Mouse (Mus musculus) midbrain, embryonic 14.5 days (tissue): ENCODE data around the gene Tgds. TPM values are rescaled to one million over a fixed set of nuclear protein-coding genes. Genes with fewer than 3 reads are reported as not detected.
A peak's percentile ranks its signal among the peaks of the same experiment; 100 is the strongest.

ENCODE experiments used
- ATAC-seq: fragments of 200-750 bp; cut with Nextera tagmentation; 2 replicates; pipeline ENCODE4 v1.8.0; 2017; ENCODE audit warnings: moderate number of reproducible peaks, moderate library complexity; ENCODE audit not compliant: low FRiP score, low TSS enrichment
- DNase-seq: peaks from one replicate; pipeline ENCODE4 v3.0.0-alpha.2; 2015
- H3K27ac ChIP-seq: fragments of 300-500 bp; sonication (generic); replicated peaks from 2 replicates; pipeline ENCODE4 v1.5.1; 2014; ENCODE audit warnings: mild to moderate bottlenecking, low read depth, low read length, moderate library complexity
- H3K27me3 ChIP-seq: fragments of 300-500 bp; sonication (generic); 2 replicates; pipeline ENCODE4 v1.6.1; 2014; ENCODE audit warnings: low read length, control low read depth, mixed read lengths; ENCODE audit not compliant: control insufficient read depth, insufficient read depth
- H3K36me3 ChIP-seq: fragments of 300-500 bp; sonication (generic); 2 replicates; pipeline ENCODE4 v1.6.1; 2014; ENCODE audit warnings: low read length, control low read depth; ENCODE audit not compliant: control insufficient read depth, insufficient read depth
- H3K4me1 ChIP-seq: fragments of 300-500 bp; sonication (generic); 2 replicates; pipeline ENCODE4 v1.6.1; 2014; ENCODE audit warnings: mild to moderate bottlenecking, antibody characterized with exemption, low read length, control low read depth; ENCODE audit not compliant: control insufficient read depth, insufficient read depth
- H3K4me2 ChIP-seq: fragments of 300-500 bp; sonication (generic); 2 replicates; pipeline ENCODE4 v1.6.1; 2014; ENCODE audit warnings: mild to moderate bottlenecking, low read length, moderate library complexity
- H3K4me3 ChIP-seq: fragments of 300-500 bp; sonication (generic); replicated peaks from 2 replicates; pipeline ENCODE4 v1.5.1; 2014; ENCODE audit warnings: low read depth, low read length
- H3K9ac ChIP-seq: fragments of 300-500 bp; sonication (generic); replicated peaks from 2 replicates; pipeline ENCODE4 v1.6.1; 2014; ENCODE audit warnings: mild to moderate bottlenecking, low read length, moderate library complexity
- H3K9me3 ChIP-seq: fragments of 300-500 bp; sonication (generic); 2 replicates; pipeline ENCODE4 v1.6.1; 2016; ENCODE audit warnings: low read length, control low read depth, mixed read lengths; ENCODE audit not compliant: control insufficient read depth
- WGBS: fragments of 180-500 bp; shearing (Covaris S2); extraction: QIAGEN DNeasy Blood & Tissue Kit; methylation state at CpG from one replicate; pipeline ENCODE4 v1.1.7; 2014; 5-methylcytosine and 5-hydroxymethylcytosine counted together
- polyA plus RNA-seq: library from polyadenylated mRNA; unstranded; fragments of >200 nt; fragmentation: Nextera tagmentation; extraction: Ambion mirVana; gene quantifications from 2 replicates; pipeline ENCODE4 v1.2.1, GENCODE M21; 2014

Gene Tgds
- 17.9 and 21.8 TPM in 2 replicates for polyA plus RNA-seq

- WGBS, result 0% methylated on average over 28 of the region's 28 CpGs
- Histone ChIP-seq H3K27ac (no peak within 1 kb of the TSS; the same call in 1 of the 2 replicates), H3K9ac (peak within 1 kb of the TSS; percentile 74), H3K4me3 (peak within 1 kb of the TSS; percentile 68), H3K27me3 (no peaks in the 10 kb centered on the region), H3K4me1 (peaks cover 14% of the 10 kb centered on the region), H3K4me2 (peak within 1 kb of the TSS; percentile 90), H3K9me3 (no peaks in the 10 kb centered on the region), H3K36me3 (peaks cover 15% of the 10 kb centered on the region)
- ATAC-seq (peak; percentile 85), DNase-seq (peak; percentile 100)
These were observed at the start of gene Tgds for GRCm38 (mm10) chr14:118132642-118132977. TSS of gene Tgds (minus strand) at chr14:118132755.

DNA sequence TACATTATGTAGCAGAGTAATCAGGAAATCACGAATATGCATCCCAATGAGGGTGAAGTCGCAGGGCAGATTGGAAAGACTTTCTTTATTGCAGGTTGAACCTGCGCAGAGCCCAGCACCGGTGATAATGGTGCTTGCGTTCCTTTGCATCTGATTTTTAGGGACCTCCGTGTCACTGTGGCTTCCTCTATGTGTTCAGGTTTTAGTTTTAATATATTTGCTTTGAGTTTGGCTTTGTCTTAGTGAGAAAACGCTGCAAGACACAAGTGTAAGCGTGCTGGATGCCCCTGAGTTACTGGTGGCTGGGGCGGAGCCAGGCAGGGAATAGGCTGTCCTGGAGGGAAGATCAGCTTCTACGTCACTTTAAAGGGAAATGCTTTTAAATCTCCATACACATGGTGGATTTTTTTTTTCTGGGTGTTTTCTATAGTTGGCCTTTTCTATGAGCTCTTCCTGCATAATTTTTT lies 48.2 kb upstream of the Tgds start:
- Histone ChIP-seq H3K9me3 (no peaks in the 10 kb centered on the region), H3K4me2 (peak overlapping the region; percentile 83), H3K4me1 (no peaks in the 10 kb centered on the region), H3K36me3 (no peaks in the 10 kb centered on the region), H3K9ac (peak overlapping the region; percentile 51), H3K27ac (peak overlapping the region; percentile 89), H3K4me3 (peak overlapping the region; percentile 50), H3K27me3 (no peaks in the 10 kb centered on the region)
- under 1% methylated on average over 10 of the region's 10 CpGs for WGBS
- DNase-seq (peak; percentile 85), ATAC-seq (peak; percentile 82)

DNA sequence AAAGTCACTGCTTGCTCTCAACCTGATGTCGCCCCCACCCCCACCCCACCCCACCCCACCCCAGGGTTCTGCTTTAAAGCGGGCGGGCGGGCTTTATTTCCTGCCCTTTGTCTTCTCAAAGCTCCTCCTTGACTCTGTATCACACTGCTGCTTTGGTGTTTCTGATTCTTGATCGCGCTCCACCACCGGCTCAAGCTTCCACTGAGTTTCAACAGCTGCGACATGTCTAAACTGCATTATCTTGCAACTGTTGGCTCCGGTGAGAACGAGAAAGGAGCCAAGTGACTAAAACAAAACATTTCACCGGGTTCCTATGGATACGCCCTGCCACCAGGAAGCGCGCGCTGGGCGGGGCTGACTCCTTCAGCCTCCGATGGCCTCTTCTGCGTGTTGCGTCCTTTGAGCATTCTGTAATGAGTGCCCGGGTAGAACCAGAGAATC lies 47.6 kb upstream of the Tgds start:
- Histone ChIP-seq H3K9ac (peak overlapping the region; percentile 51), H3K4me3 (peak overlapping the region; percentile 50), H3K36me3 (no peaks in the 10 kb centered on the region), H3K27ac (peak overlapping the region; percentile 89), H3K27me3 (no peaks in the 10 kb centered on the region), H3K4me2 (peak overlapping the region; percentile 83), H3K9me3 (no peaks in the 10 kb centered on the region), H3K4me1 (no peaks in the 10 kb centered on the region)
- ATAC-seq, result peak; percentile 88
- peak; percentile 85 for DNase-seq
- WGBS, result under 1% methylated on average over 20 of the region's 20 CpGs

GRCm38 (mm10) chr14:118179701-118180100 lies 47.1 kb upstream of the Tgds start:
- no peaks in the 10 kb centered on the region for H3K27me3 ChIP-seq
- ATAC-seq, result no peak; the same call in 1 of the 2 replicates
- H3K4me2 ChIP-seq, result peak overlapping the region; percentile 83
- no peaks in the 10 kb centered on the region for H3K36me3 ChIP-seq
- H3K4me3 ChIP-seq, result peak overlapping the region; percentile 50
- H3K9me3 ChIP-seq, result no peaks in the 10 kb centered on the region
- no peak for DNase-seq
- 30% methylated on average over 7 of the region's 7 CpGs for WGBS
- H3K27ac ChIP-seq, result peak overlapping the region; percentile 89
- H3K9ac ChIP-seq, result peak overlapping the region; percentile 51
- no peaks in the 10 kb centered on the region for H3K4me1 ChIP-seq

GRCm38 (mm10) chr14:118179251-118179650 lies 46.7 kb upstream of the Tgds start:
- H3K4me3 ChIP-seq, result no peak overlapping the region
- no peak for ATAC-seq

GRCm38 (mm10) chr14:118175694-118176085 lies 43.1 kb upstream of the Tgds start:
- Histone ChIP-seq H3K9ac (no peak overlapping the region), H3K4me3 (no peak overlapping the region), H3K9me3 (no peaks in the 10 kb centered on the region), H3K27me3 (no peaks in the 10 kb centered on the region), H3K4me1 (no peaks in the 10 kb centered on the region), H3K4me2 (no peak overlapping the region), H3K36me3 (no peaks in the 10 kb centered on the region), H3K27ac (no peak overlapping the region)
- ATAC-seq, result no peak
- WGBS, result 91% methylated on average over 12 of the region's 12 CpGs
- DNase-seq, result no peak

More at GRCm38 (mm10) chr14:118179251-118179650, 46.7 kb upstream of the Tgds start:
- Histone ChIP-seq H3K27me3 (no peaks in the 10 kb centered on the region), H3K36me3 (no peaks in the 10 kb centered on the region), H3K27ac (no peak overlapping the region), H3K9me3 (no peaks in the 10 kb centered on the region), H3K4me2 (no peak overlapping the region; the same call in 1 of the 2 replicates), H3K4me1 (no peaks in the 10 kb centered on the region), H3K9ac (no peak overlapping the region)
- 67% methylated on average over 1 of the region's 1 CpGs for WGBS
- DNase-seq, result no peak

GRCm38 (mm10) chr14:118175071-118175693 lies 42.6 kb upstream of the Tgds start:
- no peak overlapping the region for H3K4me3 ChIP-seq
- H3K4me2 ChIP-seq, result no peak overlapping the region
- DNase-seq (no peak), ATAC-seq (no peak)
- no peaks in the 10 kb centered on the region for H3K36me3 ChIP-seq
- no peaks in the 10 kb centered on the region for H3K27me3 ChIP-seq
- WGBS, result 91% methylated on average over 30 of the region's 30 CpGs
- no peaks in the 10 kb centered on the region for H3K9me3 ChIP-seq
- H3K4me1 ChIP-seq, result no peaks in the 10 kb centered on the region
- H3K27ac ChIP-seq, result no peak overlapping the region
- H3K9ac ChIP-seq, result no peak overlapping the region

DNA sequence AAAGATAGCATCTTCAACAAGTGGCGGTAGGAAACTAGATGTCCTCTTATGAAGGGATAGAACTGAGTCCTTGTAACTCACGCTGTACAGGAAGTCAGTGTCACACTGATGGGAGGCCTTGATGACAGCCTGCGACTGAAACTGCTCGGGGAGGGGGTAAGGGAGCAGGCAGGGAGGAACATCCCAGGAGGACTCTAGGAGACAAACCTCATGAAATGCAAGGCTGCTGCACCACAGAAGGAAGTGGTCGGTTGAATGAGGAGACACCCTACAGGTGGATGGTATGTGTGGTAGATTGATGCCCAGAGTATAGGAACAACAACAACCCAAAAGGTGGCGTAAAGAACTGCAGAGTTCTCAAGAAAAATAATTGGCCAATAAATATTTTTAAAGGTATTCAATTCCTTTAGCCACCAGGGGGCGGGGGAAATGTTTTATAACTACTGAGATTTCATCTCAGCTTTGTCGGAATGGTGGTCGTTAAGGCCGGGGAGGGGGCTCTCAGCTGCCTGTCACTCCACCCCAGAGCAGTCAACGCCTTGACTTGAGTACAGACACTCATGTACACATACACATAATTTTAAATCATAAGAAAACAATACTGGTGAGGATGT lies 41.1 kb upstream of the Tgds start:
- no peaks in the 10 kb centered on the region for H3K27me3 ChIP-seq
- no peak overlapping the region for H3K4me3 ChIP-seq
- H3K4me1 ChIP-seq, result no peaks in the 10 kb centered on the region
- no peaks in the 10 kb centered on the region for H3K36me3 ChIP-seq
- DNase-seq (peak; percentile 53), ATAC-seq (no peak)
- 60% methylated on average over 11 of the region's 11 CpGs for WGBS
- no peak overlapping the region for H3K27ac ChIP-seq
- no peak overlapping the region for H3K9ac ChIP-seq
- no peak overlapping the region for H3K4me2 ChIP-seq
- H3K9me3 ChIP-seq, result no peaks in the 10 kb centered on the region; the same call in 1 of the 2 replicates

DNA sequence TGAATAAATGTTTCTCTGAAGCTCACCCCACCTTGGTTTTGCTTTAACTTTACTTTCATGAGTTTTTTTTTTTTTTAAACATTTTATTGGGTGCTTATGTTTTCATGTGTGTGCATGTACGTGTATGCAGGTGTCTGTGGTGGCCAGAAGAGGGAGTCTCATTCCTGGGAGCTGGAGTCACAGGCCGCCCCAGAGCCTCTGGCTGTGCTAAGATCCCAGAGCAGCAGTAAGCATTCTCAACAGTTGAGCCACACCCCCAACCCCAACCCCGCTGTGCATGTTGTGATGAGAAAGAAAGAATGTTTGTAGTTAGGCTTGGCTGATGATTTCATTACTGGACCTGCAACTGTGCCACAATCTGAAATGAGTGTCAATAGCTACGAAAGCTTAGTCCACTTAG lies 36.2 kb upstream of the Tgds start:
- Histone ChIP-seq H3K27ac (no peak overlapping the region), H3K4me3 (no peak overlapping the region), H3K36me3 (no peaks in the 10 kb centered on the region), H3K9ac (no peak overlapping the region), H3K9me3 (no peaks in the 10 kb centered on the region; the same call in 1 of the 2 replicates), H3K4me2 (no peak overlapping the region), H3K4me1 (no peaks in the 10 kb centered on the region), H3K27me3 (no peaks in the 10 kb centered on the region)
- no peak for DNase-seq
- no peak for ATAC-seq
- WGBS, result 99% methylated on average over 4 of the region's 4 CpGs
